Mouse (Mus musculus) spleen, adult 12 weeks (tissue): ENCODE data around the gene Gprin2.

Experiments
- DNase-seq: peaks from one replicate; pipeline ENCODE4 v3.0.0; 2022; ENCODE audit warnings: low spot score

The Gprin2 gene

GRCm38 (mm10) chr14:34201231-34202035, at the start of gene Gprin2:
TSS of gene Gprin2 (minus strand) at chr14:34201653.
- no peak for DNase-seq

GRCm38 (mm10) chr14:34240676-34241075, 39.2 kb upstream of the Gprin2 start:
- no peak for DNase-seq

- no peak for DNase-seq
Observed at GRCm38 (mm10) chr14:34240263-34240662, 38.8 kb upstream of the Gprin2 start.

GRCm38 (mm10) chr14:34234630-34235380, 33.4 kb upstream of the Gprin2 start:
- DNase-seq, result no peak

GRCm38 (mm10) chr14:34233846-34234245, 32.4 kb upstream of the Gprin2 start:
- DNase-seq, result no peak

- no peak for DNase-seq
Observed at GRCm38 (mm10) chr14:34232866-34233680, 31.6 kb upstream of the Gprin2 start.

- DNase-seq, result no peak
Observed at GRCm38 (mm10) chr14:34232340-34232739, 30.9 kb upstream of the Gprin2 start.

- DNase-seq, result no peak
Observed at GRCm38 (mm10) chr14:34228830-34229506, 27.5 kb upstream of the Gprin2 start.

GRCm38 (mm10) chr14:34227981-34228380, 26.5 kb upstream of the Gprin2 start:
- DNase-seq, result no peak

- DNase-seq, result no peak
Observed at GRCm38 (mm10) chr14:34226566-34226965, 25.1 kb upstream of the Gprin2 start.

- no peak for DNase-seq
Observed at GRCm38 (mm10) chr14:34225986-34226385, 24.5 kb upstream of the Gprin2 start.

GRCm38 (mm10) chr14:34223362-34223898, 22.0 kb upstream of the Gprin2 start:
- no peak for DNase-seq

GRCm38 (mm10) chr14:34221416-34222077, 20.1 kb upstream of the Gprin2 start:
- DNase-seq, result no peak

- no peak for DNase-seq
Observed at GRCm38 (mm10) chr14:34220426-34220825, 19.0 kb upstream of the Gprin2 start.

- no peak for DNase-seq
Observed at GRCm38 (mm10) chr14:34219786-34220198, 18.3 kb upstream of the Gprin2 start.

- DNase-seq, result no peak
Observed at GRCm38 (mm10) chr14:34219295-34219694, 17.8 kb upstream of the Gprin2 start, which contains the start of gene Syt15. TSS of gene Syt15 (plus strand) at chr14:34219595.

- no peak for DNase-seq
Observed at GRCm38 (mm10) chr14:34215451-34216127, 14.1 kb upstream of the Gprin2 start.

- no peak for DNase-seq
Observed at GRCm38 (mm10) chr14:34209942-34210341, 8.5 kb upstream of the Gprin2 start.

GRCm38 (mm10) chr14:34209080-34209479, 7.6 kb upstream of the Gprin2 start:
- DNase-seq, result no peak

GRCm38 (mm10) chr14:34208651-34209050, 7.2 kb upstream of the Gprin2 start:
- DNase-seq, result no peak
